Mouse (Mus musculus): ENCODE data around the gene Man2a2.
A peak's percentile ranks its signal among the peaks of the same experiment; 100 is the strongest.
"Not testable (repeated sequence)": the region's sequence is repeated elsewhere in the genome, so short reads cannot be mapped to it uniquely, and the experiment has no call there.

The Man2a2 gene

DNA sequence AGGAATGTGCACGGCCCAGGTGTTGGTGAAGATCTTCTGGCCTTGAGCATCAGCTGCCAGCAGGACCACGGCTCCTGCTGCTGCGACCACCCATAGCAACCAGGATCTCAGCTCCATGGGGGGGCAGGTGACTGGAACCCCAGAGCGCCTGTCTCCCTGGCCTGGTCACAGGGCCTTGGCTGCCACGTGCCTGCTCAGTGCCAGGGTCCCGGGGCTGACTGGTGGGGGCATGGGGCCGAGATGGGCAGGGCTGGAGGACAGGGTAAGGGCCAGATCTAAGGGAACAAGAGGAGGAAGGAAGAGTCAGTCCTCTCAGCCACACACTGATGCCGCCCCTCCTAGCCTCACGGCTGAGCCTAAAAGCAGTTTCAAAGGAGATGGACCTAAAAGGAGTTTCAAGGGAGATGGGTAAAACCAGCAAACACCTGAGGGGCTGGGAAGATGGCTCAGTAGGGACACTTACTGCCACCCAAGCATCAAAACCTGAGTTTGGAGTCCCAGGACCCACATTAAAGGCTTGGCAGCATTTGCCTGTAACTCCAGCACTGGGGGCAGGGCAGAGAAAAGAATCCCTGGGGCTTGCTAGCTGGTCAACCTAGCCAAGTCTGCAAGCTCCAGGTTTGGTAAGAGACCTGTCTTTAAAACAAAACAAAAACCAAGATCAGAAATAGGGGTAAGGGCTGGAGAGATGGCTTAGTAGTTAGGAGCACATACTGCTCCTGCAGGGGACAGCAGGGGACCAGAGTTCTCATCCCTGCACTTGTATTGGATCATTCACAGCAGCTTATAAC lies 27.7 kb upstream of the Man2a2 start:
- no peak for DNase-seq

DNA sequence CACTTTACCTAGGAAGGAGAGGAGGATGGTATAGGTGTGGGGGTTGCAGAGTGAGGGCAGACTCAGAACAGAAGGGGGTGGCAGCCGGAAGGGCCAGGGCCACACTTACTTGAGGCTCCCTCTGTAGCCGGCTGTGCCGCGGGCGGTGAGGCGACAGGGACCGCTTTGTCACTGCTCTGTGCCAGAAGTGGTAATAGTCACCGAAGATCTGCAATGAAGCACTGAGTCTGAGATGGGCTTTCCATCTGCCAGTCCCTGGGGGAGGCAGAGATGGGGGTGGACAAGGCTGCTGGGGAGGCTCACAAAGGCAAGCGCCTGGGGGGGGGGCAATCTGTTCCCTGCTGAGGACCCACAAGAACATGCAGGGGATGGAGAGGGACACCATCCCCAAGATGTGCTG lies 26.8 kb upstream of the Man2a2 start:
- no peak for DNase-seq

DNA sequence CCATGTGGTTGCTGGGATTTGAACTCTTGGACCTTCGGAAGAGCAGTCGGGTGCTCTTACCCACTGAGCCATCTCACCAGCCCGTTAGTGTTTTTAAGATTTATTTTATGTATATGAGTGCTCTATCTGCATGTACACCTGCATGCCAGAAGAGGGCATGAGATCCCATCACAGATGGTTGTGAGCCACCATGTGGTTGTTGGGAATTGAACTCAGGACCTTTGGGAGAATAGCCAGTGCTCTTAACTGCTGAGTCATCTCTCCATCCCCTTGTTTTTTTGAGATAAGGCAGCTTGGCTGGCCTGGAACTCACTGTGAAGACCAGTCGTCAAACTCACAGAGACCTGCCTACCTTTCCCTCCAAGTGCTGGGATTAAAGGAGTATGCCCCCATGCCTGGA lies 25.3 kb upstream of the Man2a2 start:
- not testable (repeated sequence) for DNase-seq

DNA sequence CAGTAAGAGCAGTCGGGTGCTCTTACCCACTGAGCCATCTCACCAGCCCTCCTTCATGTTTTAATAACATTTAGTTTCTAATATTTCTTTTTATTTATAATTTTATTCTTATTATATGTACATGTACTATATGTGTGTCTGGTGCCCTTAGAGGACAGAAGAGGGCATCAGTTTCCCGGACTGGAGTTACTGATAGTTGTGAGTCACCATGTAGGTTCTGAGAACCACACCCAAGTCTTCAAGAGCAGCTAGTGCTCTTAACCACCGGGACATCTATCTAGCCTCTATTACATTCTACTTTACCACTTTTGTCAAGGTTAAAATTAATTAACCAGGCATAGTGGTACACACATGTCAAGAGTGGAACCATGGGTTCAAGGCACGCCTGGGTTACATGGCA lies 23.4 kb upstream of the Man2a2 start:
- no peak for DNase-seq

DNA sequence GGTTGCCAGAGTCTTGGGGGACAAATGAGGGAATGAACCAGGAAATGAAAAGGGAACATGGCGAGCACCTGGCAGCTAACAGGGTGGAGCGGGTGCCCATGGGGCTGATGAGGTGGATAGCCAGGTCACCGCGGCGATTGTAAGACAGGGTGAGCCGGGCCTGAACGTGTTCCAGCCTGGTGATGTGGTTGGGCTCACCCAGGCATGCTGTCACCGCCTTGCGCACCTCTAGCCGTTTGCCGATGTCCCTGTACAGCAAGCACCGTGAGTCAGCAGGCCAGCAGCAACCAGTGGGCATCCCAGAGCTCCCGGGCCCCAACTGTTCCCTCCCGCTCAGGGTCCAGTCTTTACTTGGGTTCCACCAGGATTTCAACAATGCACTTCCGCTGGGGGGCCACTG lies 20.9 kb upstream of the Man2a2 start:
- DNase-seq, result no peak

DNA sequence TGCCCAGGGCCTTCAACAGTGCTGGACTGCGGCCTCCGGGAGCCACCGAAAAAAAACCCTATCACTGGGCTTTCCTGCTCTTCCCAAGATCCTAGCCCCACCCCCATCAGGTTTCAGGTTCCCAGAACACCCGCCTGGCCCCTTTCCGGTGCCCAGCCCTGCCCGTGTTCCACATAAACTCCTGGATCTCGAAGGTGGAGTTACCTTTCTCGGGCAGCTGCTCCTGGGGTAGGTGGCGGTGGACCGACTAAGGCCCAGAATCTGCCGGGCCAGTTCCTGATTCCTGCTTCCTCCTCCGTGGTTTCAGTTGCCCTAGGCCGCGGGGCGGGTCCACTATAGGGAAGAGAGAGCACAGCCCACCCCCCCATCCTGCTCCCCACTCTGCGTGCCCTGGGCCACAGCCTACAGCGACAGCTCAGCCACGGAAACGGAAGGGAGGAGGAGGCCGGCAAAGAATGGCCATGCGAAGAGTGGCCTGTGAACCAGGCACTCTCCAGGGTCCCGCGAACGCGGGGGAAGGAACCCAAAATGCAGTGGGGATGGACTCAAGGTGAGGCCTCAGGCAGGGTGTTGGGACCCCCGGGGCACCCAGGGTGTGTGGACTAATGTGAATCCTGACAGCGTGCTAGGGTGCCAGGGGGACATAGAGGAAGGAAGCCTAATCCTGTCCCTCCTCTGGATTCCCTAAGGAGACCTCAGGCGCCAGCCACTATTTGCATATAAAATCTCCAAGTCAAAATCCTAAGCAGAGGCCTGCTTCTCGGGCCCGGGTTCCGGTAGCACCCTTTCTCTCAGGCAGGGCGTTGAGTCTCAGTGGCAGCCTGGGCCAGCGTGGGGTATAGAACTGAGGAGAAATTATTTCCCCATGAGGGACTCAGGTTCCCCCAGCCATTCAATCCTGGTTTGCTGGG lies 16.7 kb upstream of the Man2a2 start, which contains the start of gene Fes:
TSS of gene Fes (minus strand) at position 314 of the 911 bp plus-strand sequence.
- peak; percentile 69 for DNase-seq

DNA sequence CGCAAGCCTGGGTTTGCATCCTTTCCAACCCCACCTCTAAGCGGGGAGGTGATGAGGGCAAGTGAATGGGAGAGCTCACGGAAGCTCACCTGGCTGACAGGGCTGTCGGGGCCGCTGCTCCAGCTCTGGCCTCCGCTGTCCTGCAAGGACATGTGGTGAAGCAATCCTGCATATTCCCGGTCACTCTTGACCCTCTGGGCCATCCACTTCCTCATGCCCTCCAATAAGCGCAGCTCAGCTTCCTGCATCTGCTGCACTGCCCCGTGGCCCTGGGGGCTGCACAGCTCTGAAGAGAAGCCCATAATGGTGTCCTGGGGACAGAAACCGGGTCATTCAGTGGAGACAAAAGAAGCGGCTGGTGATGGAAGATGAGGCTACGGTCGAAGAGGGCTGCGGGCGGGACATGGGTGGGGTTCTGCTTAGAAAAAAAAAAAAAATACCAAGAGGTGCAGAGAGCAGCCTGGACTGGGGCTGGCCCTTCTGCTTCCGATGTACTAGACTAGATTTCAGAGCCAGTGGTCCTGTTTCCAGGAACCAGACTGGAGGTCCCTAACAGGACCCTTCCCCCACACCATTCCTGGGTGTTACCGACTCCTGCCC lies 16.0 kb upstream of the Man2a2 start:
- DNase-seq, result no peak

DNA sequence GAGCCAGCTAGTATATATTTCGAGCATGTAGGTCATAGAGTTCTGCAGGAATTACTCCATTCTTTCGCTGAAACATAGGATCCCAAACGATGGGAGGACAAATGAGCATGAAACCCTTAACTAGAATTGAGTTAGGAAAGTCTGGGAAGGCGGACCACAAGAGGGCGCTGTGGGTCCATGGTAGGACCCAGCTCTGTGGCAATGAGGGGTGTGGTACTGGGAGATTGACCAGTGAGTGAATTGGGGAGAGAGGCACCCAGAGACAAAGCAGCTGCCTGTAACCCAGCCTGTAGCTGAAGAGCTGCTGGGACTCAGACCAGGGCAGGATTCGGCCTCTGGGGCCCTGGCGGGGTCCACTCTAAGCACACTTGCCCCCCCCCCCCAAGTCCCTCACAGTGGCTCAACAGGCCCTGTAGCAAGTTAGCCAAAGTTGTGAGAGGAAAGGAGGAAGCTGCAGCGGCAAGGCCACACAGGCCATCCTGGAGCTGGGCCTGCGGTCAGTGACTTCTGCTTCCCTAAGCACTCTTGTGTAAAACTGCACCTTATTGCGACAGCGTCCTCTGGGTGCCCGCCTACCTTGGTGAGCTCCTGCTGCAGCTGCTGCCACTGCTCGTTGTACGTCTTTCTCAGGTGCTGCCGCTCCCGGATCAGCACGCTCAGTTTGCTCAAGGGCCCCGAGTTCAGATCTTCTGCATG lies 15.2 kb upstream of the Man2a2 start:
- DNase-seq, result peak; percentile 92

DNA sequence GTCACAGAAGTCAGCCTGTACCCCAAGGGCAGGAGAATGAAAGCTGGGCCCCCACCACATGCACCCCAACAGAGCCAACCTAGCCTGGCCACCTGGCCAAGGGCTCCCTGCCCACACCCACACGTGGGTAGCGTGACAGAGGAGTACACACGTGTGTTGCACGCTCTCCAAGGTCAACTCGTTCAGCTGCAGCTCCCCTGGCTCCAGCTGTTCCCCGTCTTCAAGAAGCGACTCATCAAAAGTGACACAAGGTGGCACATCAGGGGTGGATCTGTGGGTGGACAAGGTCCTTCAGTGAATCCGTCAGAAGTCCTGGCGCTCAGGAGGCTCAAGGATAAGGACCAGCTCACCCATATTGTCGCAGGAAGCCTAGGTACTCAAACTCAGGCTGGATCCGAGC lies 11.7 kb upstream of the Man2a2 start:
- no peak for DNase-seq

DNA sequence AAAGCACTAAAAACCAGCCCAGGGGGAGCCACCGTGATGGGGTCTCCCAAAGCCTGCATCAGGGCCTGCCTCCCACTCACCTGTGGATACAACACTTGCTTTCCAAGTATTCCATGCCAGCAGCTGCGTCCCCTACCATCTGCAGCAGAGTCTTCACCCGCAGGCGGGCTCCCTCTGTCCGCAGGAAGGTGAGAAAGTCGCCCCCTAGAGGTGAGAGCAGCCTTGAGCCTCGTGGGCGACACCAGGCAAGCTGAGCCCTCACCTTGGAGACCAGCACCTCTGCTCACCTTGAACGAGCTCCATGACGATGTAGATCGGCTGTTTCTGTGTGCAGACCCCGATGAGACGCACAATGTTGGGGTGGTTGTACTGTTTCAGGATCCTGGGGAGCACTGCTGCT lies 8.4 kb upstream of the Man2a2 start:
- peak; percentile 52 for DNase-seq

DNA sequence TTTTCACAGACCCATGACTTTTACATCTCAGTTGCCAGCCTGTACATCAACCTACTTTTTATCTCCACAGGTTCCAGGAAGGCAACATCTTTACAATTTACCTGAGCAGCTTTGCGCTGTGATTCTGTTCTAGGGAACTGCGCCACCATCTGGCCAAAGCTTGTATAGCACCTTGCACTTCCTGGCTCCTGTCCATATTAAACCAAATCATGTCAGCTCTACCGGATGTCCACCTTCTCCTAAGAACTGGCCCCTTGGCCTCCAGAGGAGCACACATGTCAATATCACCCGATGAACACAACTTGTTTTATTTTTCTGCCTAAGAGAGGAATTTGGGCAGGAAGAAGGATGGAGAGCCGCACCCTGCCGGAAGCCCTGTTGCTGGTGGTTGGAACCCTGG lies 6.3 kb upstream of the Man2a2 start:
- peak; percentile 59 for DNase-seq

DNA sequence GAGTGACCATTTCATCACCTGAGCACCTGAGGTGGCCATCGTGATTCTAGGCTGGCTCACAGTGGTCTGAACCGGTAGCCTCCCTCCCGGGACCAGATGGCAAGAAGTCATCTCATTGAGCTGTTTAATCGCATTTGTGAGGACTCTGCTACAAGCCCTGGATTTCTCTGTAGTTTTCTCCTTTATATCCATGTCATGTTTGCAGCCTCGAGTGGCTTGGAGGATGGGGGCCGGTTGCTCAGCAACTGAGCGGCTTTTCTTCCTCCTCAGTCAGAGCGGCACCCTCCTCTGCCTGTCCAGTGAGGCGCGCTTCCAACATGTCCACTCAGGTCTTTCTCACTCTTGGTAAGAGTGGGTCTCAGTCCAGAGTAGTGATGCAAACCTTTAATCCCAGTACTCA lies 5.0 kb upstream of the Man2a2 start:
- no peak for DNase-seq

DNA sequence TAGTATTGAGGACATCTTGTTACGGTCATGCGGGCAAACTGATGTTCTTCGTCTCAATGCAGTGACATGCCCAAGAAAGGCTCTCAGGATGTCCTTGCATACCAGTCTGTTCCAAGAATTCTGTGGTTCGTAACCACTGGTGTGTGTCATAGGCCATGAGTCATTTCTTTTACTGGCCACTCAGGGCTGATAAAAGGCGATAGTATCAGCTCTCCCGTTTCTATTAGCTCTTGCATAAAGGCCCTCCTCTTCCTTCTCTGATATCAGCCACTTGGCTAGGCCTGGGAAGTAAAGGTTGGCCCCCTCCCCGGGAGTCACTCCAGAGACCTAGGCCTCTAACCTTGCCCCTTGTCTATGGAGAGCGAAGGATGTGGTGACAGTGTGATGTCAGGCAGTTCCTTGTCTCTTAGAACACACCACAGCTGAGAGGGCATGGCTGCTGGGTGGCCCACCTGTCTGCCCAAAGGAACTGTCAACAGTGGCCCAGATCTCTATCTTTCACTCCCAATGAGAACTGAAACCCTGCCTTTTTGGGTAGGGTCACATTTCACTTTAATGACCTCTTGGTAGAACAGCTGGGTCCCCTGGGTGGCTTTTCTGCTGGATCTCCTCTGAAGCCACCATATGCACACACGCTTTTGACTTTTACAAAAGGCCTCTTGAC lies 4.3 kb upstream of the Man2a2 start:
- DNase-seq, result no peak

DNA sequence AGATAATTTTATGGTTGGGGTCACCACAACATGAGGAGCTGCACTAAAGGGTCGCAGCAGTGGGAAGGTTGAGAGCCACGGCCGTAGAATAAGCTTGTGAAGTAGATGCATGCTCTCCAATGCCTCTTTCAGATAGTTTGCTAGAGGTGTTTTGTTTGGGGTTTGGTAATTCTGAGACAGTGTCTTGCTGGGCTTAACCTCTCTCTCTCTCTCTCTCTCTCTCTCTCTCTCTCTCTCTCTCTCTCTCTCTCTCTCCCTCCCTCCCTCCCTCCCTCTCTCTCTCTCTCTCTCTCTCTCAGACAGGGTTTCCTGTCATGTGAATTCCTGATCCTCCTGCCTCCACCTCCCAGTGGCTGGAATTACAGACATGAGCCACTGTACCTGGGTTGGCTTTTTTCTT lies 3.6 kb upstream of the Man2a2 start:
- no peak for DNase-seq

DNA sequence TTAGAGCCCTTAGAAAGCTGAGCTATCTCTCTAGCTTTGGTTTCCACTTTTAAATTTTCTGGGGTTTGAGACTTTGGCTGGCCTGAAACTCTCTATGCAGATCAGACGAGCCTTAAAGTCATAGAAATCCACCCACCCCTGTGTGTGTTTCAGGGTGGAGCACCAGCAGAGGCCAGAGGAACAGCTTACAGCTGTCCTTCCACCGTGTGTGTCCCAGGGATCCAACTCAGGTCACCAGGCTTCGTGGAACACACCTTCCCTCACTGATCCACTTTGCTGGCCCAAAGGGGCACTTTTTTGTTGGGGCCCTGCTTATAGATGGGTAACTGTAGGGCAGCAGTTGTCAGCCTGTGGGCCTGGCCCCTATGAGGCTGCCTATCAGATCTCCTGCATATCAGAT lies 3.1 kb upstream of the Man2a2 start:
- DNase-seq, result no peak

DNA sequence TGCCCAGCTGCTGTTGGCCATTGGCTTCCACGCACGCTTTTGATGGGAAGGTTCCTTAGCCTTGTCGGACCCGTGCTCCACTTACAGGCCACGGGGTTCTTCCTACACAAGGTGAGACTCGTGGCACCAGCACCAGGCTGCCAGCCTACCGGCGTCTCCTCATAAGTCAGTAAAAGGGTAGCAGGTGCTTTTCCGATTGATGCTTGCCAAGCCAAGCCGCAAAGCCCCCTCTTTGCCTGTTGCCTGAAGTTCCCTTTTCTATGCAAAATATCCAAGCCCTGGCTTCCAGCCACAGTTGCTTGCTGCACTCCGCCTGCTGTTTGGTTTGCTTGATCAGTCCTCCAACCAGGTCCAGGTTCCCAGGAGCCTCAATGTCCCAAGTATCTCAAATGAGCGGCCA lies 2.7 kb upstream of the Man2a2 start:
- DNase-seq, result no peak

DNA sequence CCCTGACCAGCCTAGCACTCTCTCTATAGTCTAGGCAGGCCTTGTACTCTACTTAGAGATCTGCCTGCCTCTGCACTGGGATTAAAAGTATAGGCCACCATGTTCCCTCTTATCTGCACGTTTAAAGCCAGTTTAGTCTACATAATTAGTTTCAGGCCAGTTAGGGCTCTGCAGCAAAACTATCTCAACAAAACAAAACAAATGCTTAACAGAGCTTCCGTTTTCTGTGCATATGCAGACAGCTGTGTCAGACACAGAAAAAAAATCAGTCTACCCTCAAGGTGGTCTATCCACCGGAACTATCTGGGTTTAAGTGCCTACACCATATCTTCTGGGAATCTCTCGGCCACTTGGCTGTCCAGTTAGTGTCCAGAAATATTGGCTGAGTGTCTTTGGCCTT lies 2.2 kb upstream of the Man2a2 start:
- DNase-seq, result no peak

DNA sequence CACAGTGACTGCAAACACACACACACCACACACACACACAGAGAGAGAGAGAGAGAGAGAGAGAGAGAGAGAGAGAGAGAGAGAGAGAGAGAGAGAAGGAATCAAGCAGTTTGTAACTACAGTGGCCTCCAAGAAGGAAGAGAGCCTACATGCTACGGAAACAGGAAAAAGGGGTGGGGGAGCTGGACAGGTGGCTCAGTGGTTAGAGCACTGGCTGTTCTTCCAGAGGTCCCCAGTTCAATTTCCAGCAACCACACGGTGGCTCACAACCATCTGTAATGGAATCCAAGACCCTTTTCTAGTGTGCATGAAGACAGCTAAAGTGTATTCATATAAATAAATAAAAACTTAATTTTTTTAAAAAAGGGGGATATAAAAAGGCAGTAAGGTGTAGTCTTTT lies 1.5 kb upstream of the Man2a2 start:
- no peak for DNase-seq

DNA sequence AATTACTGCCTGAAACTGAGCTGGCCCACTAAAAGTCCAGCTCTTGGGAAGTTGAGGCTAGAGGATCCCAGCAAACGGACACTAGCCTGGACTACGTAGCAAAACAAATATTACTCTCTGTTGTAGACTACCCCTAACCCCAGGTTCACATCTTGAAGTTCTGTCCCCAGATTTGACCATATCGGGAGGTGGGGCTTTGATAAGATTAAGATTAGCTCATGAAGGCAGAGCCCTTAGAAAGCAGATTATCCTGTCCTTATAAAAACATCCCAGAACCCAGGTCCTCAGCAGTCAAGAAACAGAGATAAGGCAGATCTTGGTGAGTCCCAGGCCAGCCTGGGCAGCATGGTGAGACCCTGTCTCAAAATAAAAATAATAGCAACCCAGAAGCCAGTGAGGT lies 991 bp upstream of the Man2a2 start:
- DNase-seq, result no peak

DNA sequence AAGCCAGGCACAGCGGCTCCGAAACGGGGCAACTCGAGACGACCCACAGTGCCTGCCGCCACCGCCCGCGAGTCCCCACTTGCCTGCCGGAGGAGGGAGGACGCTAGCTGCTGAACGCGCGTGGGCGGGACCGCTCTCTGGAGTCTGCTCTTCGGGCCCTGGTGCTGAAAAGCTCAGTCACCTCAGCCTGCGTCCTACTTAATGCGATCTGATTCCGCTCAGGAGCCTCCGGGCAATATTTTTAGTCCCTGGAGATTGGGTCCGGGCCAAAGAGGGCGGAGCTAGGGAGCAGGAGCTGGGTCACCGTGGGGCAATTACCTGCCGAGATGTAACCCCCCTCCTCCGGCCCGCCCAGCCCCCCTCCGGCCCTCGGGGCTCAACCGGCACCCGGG lies 530 bp downstream of the Man2a2 start:
- DNase-seq, result peak; percentile 72

DNA sequence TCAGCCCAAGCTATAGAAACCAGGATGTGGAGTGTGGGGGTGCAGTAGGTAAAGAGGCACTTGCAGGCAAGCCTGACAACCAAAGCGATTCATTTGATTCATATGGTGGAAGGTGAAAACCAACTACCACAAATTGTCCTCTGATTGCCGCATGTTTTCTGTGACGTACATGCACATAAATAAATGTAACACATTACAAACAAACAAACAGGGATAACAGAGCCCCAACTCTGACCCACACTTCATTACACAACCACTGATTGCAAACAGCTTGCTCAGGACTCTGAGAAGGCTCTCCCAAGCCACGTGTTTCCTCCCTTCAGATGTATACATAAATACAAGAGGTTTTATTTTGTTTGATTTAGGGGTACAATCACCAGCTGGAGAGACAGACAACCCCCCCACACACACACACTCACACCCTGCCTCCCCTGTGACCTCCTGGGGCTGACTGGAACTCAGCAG lies 1.2 kb downstream of the Man2a2 start:
- no peak for DNase-seq

DNA sequence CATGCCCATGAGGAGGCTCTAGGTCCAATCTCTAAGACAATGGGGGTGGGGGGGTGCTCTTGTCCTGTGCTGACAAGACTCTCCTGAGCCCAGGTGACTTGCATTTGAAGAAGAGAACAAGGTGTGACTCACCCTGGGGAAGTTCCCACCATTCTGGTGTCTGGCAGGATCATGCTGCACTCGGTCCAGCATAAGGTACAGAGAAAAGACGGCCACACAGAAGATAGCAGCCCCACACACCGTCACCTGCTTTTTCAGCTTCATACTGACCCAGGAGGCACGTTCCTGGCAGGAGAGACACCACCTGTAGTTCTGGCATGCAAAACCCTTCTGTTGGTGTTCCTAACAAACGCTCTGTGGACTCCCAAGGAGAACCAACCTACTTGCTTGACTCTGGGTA lies 1.7 kb downstream of the Man2a2 start:
- no peak for DNase-seq
